Mouse (Mus musculus): ENCODE results near the gene Sept9. TPM values are rescaled to one million over a fixed set of nuclear protein-coding genes. Genes with fewer than 3 reads are reported as not detected.

The Sept9 gene
- 10 to 100 TPM; 44.6 to 45.7 TPM for total RNA-seq (2021)
- long read RNA-seq, experiment 1, transcript Sept9-201 (11 exons, 3,784 nt), result major isoform, 9 of 42 reads
- long read RNA-seq, experiment 1, partial matches to known transcripts, result 18 of 42 reads
- long read RNA-seq, experiment 1, other reads (novel, unspliced or antisense), result 6 of 42 reads
- long read RNA-seq, experiment 2, transcript Sept9-201 (11 exons, 3,784 nt), result major isoform, 16 of 52 reads
- long read RNA-seq, experiment 2, transcript Sept9-204 (10 exons, 2,932 nt), result minor isoform, 6 of 52 reads
- long read RNA-seq, experiment 2, partial matches to known transcripts, result 19 of 52 reads
- long read RNA-seq, experiment 2, other reads (novel, unspliced or antisense), result 4 of 52 reads

GRCm38 (mm10) chr11:117199282-117200175, at the start of gene Sept9:
Gene Sept9 (plus strand): TSS chr11:117199661.
- intact Hi-C loops (cut with DNase I), result no loop called here
- DNase-seq, result no peak

GRCm38 (mm10) chr11:117150467-117150966, 48.9 kb upstream of the Sept9 start:
- intact Hi-C loops (cut with DNase I), result no loop called here
- DNase-seq, result no peak

- intact Hi-C loops (cut with DNase I), result no loop called here
- DNase-seq, result no peak
Measured at GRCm38 (mm10) chr11:117151461-117151860, 48.0 kb upstream of the Sept9 start.

- intact Hi-C loops (cut with DNase I), result no loop called here
- DNase-seq, result no peak
Measured at GRCm38 (mm10) chr11:117152541-117152940, 46.9 kb upstream of the Sept9 start.

- intact Hi-C loops (cut with DNase I), result no loop called here
- DNase-seq, result no peak
Measured at GRCm38 (mm10) chr11:117153553-117153952, 45.9 kb upstream of the Sept9 start.

GRCm38 (mm10) chr11:117154088-117154815, 45.2 kb upstream of the Sept9 start:
- no peak for DNase-seq
- intact Hi-C loops (cut with DNase I), result no loop called here

- DNase-seq, result no peak
- intact Hi-C loops (cut with DNase I), result no loop called here
Measured at GRCm38 (mm10) chr11:117156725-117157124, 42.7 kb upstream of the Sept9 start.

GRCm38 (mm10) chr11:117158343-117158742, 41.1 kb upstream of the Sept9 start:
- intact Hi-C loops (cut with DNase I), result no loop called here

GRCm38 (mm10) chr11:117159257-117159945, 40.1 kb upstream of the Sept9 start:
- DNase-seq, result no peak
- intact Hi-C loops (cut with DNase I), result no loop called here

More at GRCm38 (mm10) chr11:117158343-117158742, 41.1 kb upstream of the Sept9 start:
- DNase-seq, result no peak

- intact Hi-C loops (cut with DNase I), result no loop called here
- DNase-seq, result peak in 1 of 2 experiments; percentile 64
Measured at GRCm38 (mm10) chr11:117159946-117160307, 39.5 kb upstream of the Sept9 start.

- DNase-seq, result no peak
- intact Hi-C loops (cut with DNase I), result no loop called here
Measured at GRCm38 (mm10) chr11:117160791-117161190, 38.7 kb upstream of the Sept9 start.

- intact Hi-C loops (cut with DNase I), result no loop called here
- peak in 1 of 2 experiments; percentile 43 for DNase-seq
Measured at GRCm38 (mm10) chr11:117161574-117161973, 37.9 kb upstream of the Sept9 start.

- no peak for DNase-seq
- intact Hi-C loops (cut with DNase I), result no loop called here
Measured at GRCm38 (mm10) chr11:117163098-117163497, 36.4 kb upstream of the Sept9 start.

GRCm38 (mm10) chr11:117163771-117164170, 35.7 kb upstream of the Sept9 start:
- intact Hi-C loops (cut with DNase I), result no loop called here
- no peak for DNase-seq

GRCm38 (mm10) chr11:117168278-117169087, 31.0 kb upstream of the Sept9 start:
- DNase-seq, result peak; percentile 44 to 58
- intact Hi-C loops (cut with DNase I), result no loop called here

GRCm38 (mm10) chr11:117169088-117169635, 30.3 kb upstream of the Sept9 start:
- intact Hi-C loops (cut with DNase I), result no loop called here
- no peak for DNase-seq

- intact Hi-C loops (cut with DNase I), result loop anchor here (10.0 kb wide), 1 partner anchor 255 kb away; the partner anchor contains the start of gene Mgat5b
- no peak for DNase-seq
Measured at GRCm38 (mm10) chr11:117169801-117170565, 29.5 kb upstream of the Sept9 start.

Measured in heart, postnatal 14 days (tissue).